Mouse (Mus musculus) liver, postnatal 0 days (tissue): ENCODE data around the gene Kbtbd2. TPM values are rescaled to one million over a fixed set of nuclear protein-coding genes. Genes with fewer than 3 reads are reported as not detected.
A peak's percentile ranks its signal among the peaks of the same experiment; 100 is the strongest.

Experiments
- ATAC-seq: fragments of 200-750 bp; cut with Nextera tagmentation; 2 replicates; pipeline ENCODE4 v1.8.0; 2017; ENCODE audit warnings: mild to moderate bottlenecking, moderate library complexity
- DNase-seq: peaks from one replicate; pipeline ENCODE4 v3.0.0-alpha.2; 2016
- H3K27ac ChIP-seq: fragments of 300-500 bp; sonication (generic); 2 replicates; pipeline ENCODE4 v1.5.1; 2014; ENCODE audit warnings: antibody characterized with exemption, moderate library complexity, mild to moderate bottlenecking, low read depth
- H3K27me3 ChIP-seq: fragments of 300-500 bp; sonication (generic); 2 replicates; pipeline ENCODE4 v1.6.1; 2014; ENCODE audit warnings: low read length, control low read depth, mixed read lengths; ENCODE audit not compliant: insufficient read depth
- H3K36me3 ChIP-seq: fragments of 300-500 bp; sonication (generic); replicated peaks from 2 replicates; pipeline ENCODE4 v1.6.1; 2014; ENCODE audit warnings: mild to moderate bottlenecking, control low read depth, low read length, moderate library complexity, mixed read lengths; ENCODE audit not compliant: insufficient read depth
- H3K4me1 ChIP-seq: fragments of 300-500 bp; sonication (generic); 2 replicates; pipeline ENCODE4 v1.6.1; 2014; ENCODE audit warnings: antibody characterized with exemption, mild to moderate bottlenecking, control low read depth; ENCODE audit not compliant: insufficient read depth
- H3K4me2 ChIP-seq: fragments of 300-500 bp; sonication (generic); 2 replicates; pipeline ENCODE4 v1.6.1; 2014; ENCODE audit warnings: low read depth, mild to moderate bottlenecking, low read length, moderate library complexity, mixed read lengths
- H3K4me3 ChIP-seq: fragments of 300-500 bp; sonication (generic); 2 replicates; pipeline ENCODE4 v1.5.1; 2014; ENCODE audit warnings: low read depth, low read length
- H3K9ac ChIP-seq: fragments of 300-500 bp; sonication (generic); replicated peaks from 2 replicates; pipeline ENCODE4 v1.6.1; 2014; ENCODE audit warnings: mild to moderate bottlenecking, moderate library complexity
- H3K9me3 ChIP-seq: fragments of 300-500 bp; sonication (generic); 2 replicates; pipeline ENCODE4 v1.6.1; 2016; ENCODE audit warnings: mild to moderate bottlenecking, control low read depth, low read length, mixed read lengths
- CTCF ChIP-seq: sonication (generic); IDR thresholded peaks from 2 replicates; pipeline ENCODE4 v1.5.1; 2016; ENCODE audit warnings: antibody characterized with exemption, low read depth
- EP300 ChIP-seq: IDR thresholded peaks from 2 replicates; pipeline ENCODE4 v1.6.1; 2016; ENCODE audit warnings: antibody characterized with exemption, low read depth, mild to moderate bottlenecking
- WGBS: fragments of 180-500 bp; shearing (Covaris S2); extraction: QIAGEN DNeasy Blood & Tissue Kit; methylation state at CpG from one replicate; pipeline ENCODE4 v1.1.7; 2014; ENCODE audit not compliant: insufficient replicate concordance; 5-methylcytosine and 5-hydroxymethylcytosine counted together
- polyA plus RNA-seq: library from polyadenylated mRNA; unstranded; fragments of >200 nt; fragmentation: Nextera tagmentation; extraction: Ambion mirVana; gene quantifications from 2 replicates; pipeline ENCODE4 v1.2.1, GENCODE M21; 2015

The Kbtbd2 gene
- polyA plus RNA-seq, result 8.3 and 9.8 TPM in 2 replicates

- H3K27ac ChIP-seq, result peak within 1 kb of the TSS; percentile 100
- H3K9me3 ChIP-seq, result no peaks in the 10 kb centered on the region
- no peaks in the 10 kb centered on the region for H3K36me3 ChIP-seq
- DNase-seq, result peak; percentile 94
- peak within 1 kb of the TSS; percentile 88 for H3K9ac ChIP-seq
- H3K4me1 ChIP-seq, result peaks cover 23% of the 10 kb centered on the region
- under 1% methylated on average over 81 of the region's 98 CpGs for WGBS
- peak within 1 kb of the TSS; percentile 80 for H3K4me2 ChIP-seq
- H3K4me3 ChIP-seq, result peak within 1 kb of the TSS; percentile 79
- ATAC-seq, result peak; percentile 92
- H3K27me3 ChIP-seq, result no peaks in the 10 kb centered on the region
- TF ChIP-seq CTCF (no peak), EP300 (peak; percentile 36; the same call in 1 of the 2 replicates)
Measured at GRCm38 (mm10) chr6:56797311-56798151, at the start of gene Kbtbd2. TSS of gene Kbtbd2 (minus strand) at chr6:56797813.

GRCm38 (mm10) chr6:56844365-56844764 is 46.8 kb upstream of the Kbtbd2 start:
- no peaks in the 10 kb centered on the region for H3K9me3 ChIP-seq
- H3K9ac ChIP-seq, result no peak overlapping the region
- H3K4me1 ChIP-seq, result 0 out of 2 replicates have a peak, but pooled peaks cover 10% of the 10 kb centered on the region
- ATAC-seq (no peak), DNase-seq (no peak)
- H3K27ac ChIP-seq, result no peak overlapping the region
- H3K27me3 ChIP-seq, result no peaks in the 10 kb centered on the region
- no peaks in the 10 kb centered on the region for H3K36me3 ChIP-seq
- TF ChIP-seq CTCF (no peak), EP300 (peak; percentile 57; the same call in 1 of the 2 replicates)
- WGBS, result 59% methylated on average over 2 of the region's 2 CpGs
- H3K4me3 ChIP-seq, result no peak overlapping the region
- H3K4me2 ChIP-seq, result no peak overlapping the region

- no peak overlapping the region for H3K9ac ChIP-seq
- H3K4me1 ChIP-seq, result 0 out of 2 replicates have a peak, but pooled peaks cover 10% of the 10 kb centered on the region
- TF ChIP-seq CTCF (no peak), EP300 (no peak)
- no peak overlapping the region for H3K4me2 ChIP-seq
- DNase-seq, result no peak
- H3K9me3 ChIP-seq, result no peaks in the 10 kb centered on the region
- H3K27me3 ChIP-seq, result no peaks in the 10 kb centered on the region
- no peak overlapping the region for H3K27ac ChIP-seq
- H3K36me3 ChIP-seq, result no peaks in the 10 kb centered on the region
- ATAC-seq, result no peak
- 80% methylated on average over 3 of the region's 3 CpGs for WGBS
- no peak overlapping the region for H3K4me3 ChIP-seq
Measured at GRCm38 (mm10) chr6:56843229-56843628, 45.6 kb upstream of the Kbtbd2 start.

GRCm38 (mm10) chr6:56837621-56838020 is 40.0 kb upstream of the Kbtbd2 start:
- Histone ChIP-seq H3K4me2 (no peak overlapping the region), H3K27ac (no peak overlapping the region), H3K9ac (no peak overlapping the region), H3K4me1 (peaks cover 3% of the 10 kb centered on the region; the same call in 1 of the 2 replicates), H3K4me3 (no peak overlapping the region), H3K27me3 (no peaks in the 10 kb centered on the region), H3K9me3 (no peaks in the 10 kb centered on the region), H3K36me3 (no peaks in the 10 kb centered on the region; the same call in 1 of the 2 replicates)
- DNase-seq (no peak), ATAC-seq (no peak)
- TF ChIP-seq EP300 (no peak), CTCF (no peak)
- WGBS, result 86% methylated on average over 3 of the region's 3 CpGs

- WGBS, result 89% methylated on average over 12 of the region's 12 CpGs
- H3K27me3 ChIP-seq, result no peaks in the 10 kb centered on the region
- peaks cover 3% of the 10 kb centered on the region; the same call in 1 of the 2 replicates for H3K4me1 ChIP-seq
- no peaks in the 10 kb centered on the region for H3K9me3 ChIP-seq
- H3K4me2 ChIP-seq, result no peak overlapping the region
- DNase-seq (no peak), ATAC-seq (no peak)
- TF ChIP-seq CTCF (no peak), EP300 (no peak)
- no peak overlapping the region for H3K4me3 ChIP-seq
- H3K27ac ChIP-seq, result no peak overlapping the region
- no peaks in the 10 kb centered on the region; the same call in 1 of the 2 replicates for H3K36me3 ChIP-seq
- no peak overlapping the region for H3K9ac ChIP-seq
Measured at GRCm38 (mm10) chr6:56837166-56837565, 39.6 kb upstream of the Kbtbd2 start.

GRCm38 (mm10) chr6:56835532-56835931 is 37.9 kb upstream of the Kbtbd2 start:
- ATAC-seq, result no peak
- Histone ChIP-seq H3K27ac (no peak overlapping the region), H3K9me3 (no peaks in the 10 kb centered on the region), H3K4me1 (peaks cover 3% of the 10 kb centered on the region; the same call in 1 of the 2 replicates), H3K27me3 (no peaks in the 10 kb centered on the region), H3K9ac (no peak overlapping the region), H3K4me3 (no peak overlapping the region), H3K4me2 (no peak overlapping the region), H3K36me3 (no peaks in the 10 kb centered on the region; the same call in 1 of the 2 replicates)
- 81% methylated on average over 10 of the region's 10 CpGs for WGBS
- DNase-seq, result no peak
- no peak for TF ChIP-seq CTCF
- TF ChIP-seq EP300, result no peak
